Mouse (Mus musculus) heart, postnatal 10 days (tissue): ENCODE data around the gene Rsl24d1. TPM values are rescaled to one million over a fixed set of nuclear protein-coding genes. Genes with fewer than 3 reads are reported as not detected.
"Not testable (repeated sequence)": the region's sequence is repeated elsewhere in the genome, so short reads cannot be mapped to it uniquely, and the experiment has no call there.

Experiments used
- DNase-seq, 2 experiments: peaks; one replicate each; pipeline ENCODE4 v3.0.0; 2021
- intact Hi-C: fragments of 180-260 bp; cut with DNase I; formaldehyde crosslinking; loops from one replicate; pipeline ENCODE4 v1.15.1; 2025
- total RNA-seq, 2 experiments: library from RNA; stranded (reverse); gene quantifications; 2 replicates each; pipeline ENCODE4 v1.2.3; 2021

Rsl24d1 gene
- 10 to 100 TPM; 54.9 to 60.4 TPM for total RNA-seq

- DNase-seq: peak; percentile 89 to 92
- intact Hi-C loops: no loop called here
Measured at GRCm38 (mm10) chr9:73112919-73113906, at the start of gene Rsl24d1. Rsl24d1 (plus strand) TSS chr9:73113426.

GRCm38 (mm10) chr9:73063621-73064290 lies 49.5 kb upstream of the Rsl24d1 start:
- DNase-seq: no peak
- intact Hi-C loops: no loop called here

- no peak for DNase-seq
- intact Hi-C loops: no loop called here
Measured at GRCm38 (mm10) chr9:73067086-73067485, 46.1 kb upstream of the Rsl24d1 start.

- no peak for DNase-seq
- intact Hi-C loops: no loop called here
Measured at GRCm38 (mm10) chr9:73068230-73068679, 45.0 kb upstream of the Rsl24d1 start.

GRCm38 (mm10) chr9:73068688-73069087 lies 44.5 kb upstream of the Rsl24d1 start:
- intact Hi-C loops: no loop called here
- DNase-seq: no peak

- intact Hi-C loops: no loop called here
- DNase-seq: peak in 1 of 2 experiments; percentile 14
Measured at GRCm38 (mm10) chr9:73070971-73071659, 42.1 kb upstream of the Rsl24d1 start.

GRCm38 (mm10) chr9:73072426-73072825 lies 40.8 kb upstream of the Rsl24d1 start:
- intact Hi-C loops: no loop called here
- no peak for DNase-seq

GRCm38 (mm10) chr9:73073169-73073568 lies 40.1 kb upstream of the Rsl24d1 start:
- intact Hi-C loops: no loop called here
- no peak for DNase-seq

- intact Hi-C loops, DNase-seq: not testable (repeated sequence)
Measured at GRCm38 (mm10) chr9:73079349-73079748, 33.9 kb upstream of the Rsl24d1 start.

GRCm38 (mm10) chr9:73079801-73080325 lies 33.4 kb upstream of the Rsl24d1 start:
- intact Hi-C loops: no loop called here
- no peak for DNase-seq

GRCm38 (mm10) chr9:73082291-73083000 lies 30.8 kb upstream of the Rsl24d1 start:
- intact Hi-C loops: no loop called here
- no peak for DNase-seq

- intact Hi-C loops: no loop called here
- DNase-seq: no peak
Measured at GRCm38 (mm10) chr9:73083956-73084355, 29.3 kb upstream of the Rsl24d1 start.

GRCm38 (mm10) chr9:73085845-73086244 lies 27.4 kb upstream of the Rsl24d1 start:
- intact Hi-C loops: no loop called here
- DNase-seq: no peak

GRCm38 (mm10) chr9:73087121-73087520 lies 26.1 kb upstream of the Rsl24d1 start:
- no peak for DNase-seq
- intact Hi-C loops: no loop called here

- intact Hi-C loops: no loop called here
- DNase-seq: no peak
Measured at GRCm38 (mm10) chr9:73087581-73087980, 25.6 kb upstream of the Rsl24d1 start.

GRCm38 (mm10) chr9:73089222-73089920 lies 23.9 kb upstream of the Rsl24d1 start:
- DNase-seq: peak in 1 of 2 experiments; percentile 19
- intact Hi-C loops: no loop called here

- no peak for DNase-seq
- intact Hi-C loops: no loop called here
Measured at GRCm38 (mm10) chr9:73090121-73090520, 23.1 kb upstream of the Rsl24d1 start.

- intact Hi-C loops: loop anchor here (1.0 kb wide), 2 partner anchors 47 to 123 kb away; partner anchors contain the start of gene Rab27a
- DNase-seq: peak; percentile 44 to 66
Measured at GRCm38 (mm10) chr9:73091747-73092146, 21.5 kb upstream of the Rsl24d1 start.

- DNase-seq: no peak
- intact Hi-C loops: no loop called here
Measured at GRCm38 (mm10) chr9:73094580-73094979, 18.6 kb upstream of the Rsl24d1 start.
